Mouse (Mus musculus) kidney, adult 8-10 months (tissue): ENCODE results near the gene Gstt3.
A peak's percentile ranks its signal among the peaks of the same experiment; 100 is the strongest.
"Not testable (repeated sequence)": the region's sequence is repeated elsewhere in the genome, so short reads cannot be mapped to it uniquely, and the experiment has no call there.

Experiments used
- DNase-seq, 2 experiments: peaks; one replicate each; pipeline ENCODE4 v3.0.0; 2022

The Gstt3 gene

GRCm38 (mm10) chr10:75779206-75780174, 1.7 kb downstream of the Gstt3 start:
- peak; percentile 69 to 80 for DNase-seq

GRCm38 (mm10) chr10:75777885-75778284, 3.3 kb downstream of the Gstt3 start:
- DNase-seq, result no peak

- no peak for DNase-seq
Measured at GRCm38 (mm10) chr10:75776562-75776961, 4.7 kb downstream of the Gstt3 start.

- no peak for DNase-seq
Measured at GRCm38 (mm10) chr10:75774587-75774986, 6.6 kb downstream of the Gstt3 start.

GRCm38 (mm10) chr10:75774102-75774501, 7.1 kb downstream of the Gstt3 start:
- no peak for DNase-seq

GRCm38 (mm10) chr10:75772795-75773664, 8.2 kb downstream of the Gstt3 start, which contains the start of gene Ddt:
Gene Ddt (minus strand): TSS chr10:75773414.
- DNase-seq, result peak; percentile 93 to 95

GRCm38 (mm10) chr10:75767756-75768155, 13.5 kb downstream of the Gstt3 start:
- DNase-seq, result not testable (repeated sequence)

GRCm38 (mm10) chr10:75766856-75767255, 14.4 kb downstream of the Gstt3 start:
- DNase-seq, result peak; percentile 70 to 76

- peak; percentile 60 to 79 for DNase-seq
Measured at GRCm38 (mm10) chr10:75764519-75765473, 16.4 kb downstream of the Gstt3 start.

GRCm38 (mm10) chr10:75763682-75764518, 17.3 kb downstream of the Gstt3 start, which contains the start of gene Cabin1:
Gene Cabin1 (minus strand): TSS chr10:75764341.
- DNase-seq, result peak; percentile 97

- DNase-seq, result no peak
Measured at GRCm38 (mm10) chr10:75762413-75762812, 18.8 kb downstream of the Gstt3 start.

- no peak for DNase-seq
Measured at GRCm38 (mm10) chr10:75760311-75760710, 20.9 kb downstream of the Gstt3 start.

GRCm38 (mm10) chr10:75756719-75757118, 24.5 kb downstream of the Gstt3 start:
- no peak for DNase-seq

- DNase-seq, result peak; percentile 52 to 85
Measured at GRCm38 (mm10) chr10:75744017-75744416, 37.2 kb downstream of the Gstt3 start.

- DNase-seq, result no peak
Measured at GRCm38 (mm10) chr10:75743369-75743768, 37.8 kb downstream of the Gstt3 start.

- peak in 1 of 2 experiments; percentile 14 for DNase-seq
Measured at GRCm38 (mm10) chr10:75740866-75741265, 40.3 kb downstream of the Gstt3 start.

- no peak for DNase-seq
Measured at GRCm38 (mm10) chr10:75725449-75725848, 55.8 kb downstream of the Gstt3 start.
